Mouse (Mus musculus) layer of hippocampus, adult 9-11 months (tissue): ENCODE measurements around the gene Mtmr3.
A peak's percentile ranks its signal among the peaks of the same experiment; 100 is the strongest.

Source experiments
- DNase-seq: peaks from one replicate; pipeline ENCODE4 v3.0.0; 2022

Mtmr3 gene

DNA sequence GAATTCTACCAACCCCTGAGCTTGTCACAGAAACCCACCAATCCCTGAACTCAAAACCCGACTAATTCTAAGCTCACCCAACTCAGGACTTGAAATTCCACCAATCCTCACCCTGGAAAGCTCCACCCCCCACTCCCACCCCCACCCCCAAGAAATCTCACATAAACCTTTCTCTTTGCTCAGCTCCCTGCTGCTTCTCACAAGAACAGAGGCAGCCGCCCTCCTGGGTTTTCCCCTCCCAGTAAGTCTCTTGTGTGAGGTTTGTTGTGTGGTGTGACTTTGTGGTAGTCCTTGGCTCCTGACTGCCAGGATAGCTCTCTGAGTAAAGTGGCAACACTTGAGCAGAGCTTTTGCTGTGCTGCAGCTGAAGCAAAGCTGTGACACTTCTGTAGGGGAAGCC is 131.8 kb downstream of the Mtmr3 start:
- no peak for DNase-seq

DNA sequence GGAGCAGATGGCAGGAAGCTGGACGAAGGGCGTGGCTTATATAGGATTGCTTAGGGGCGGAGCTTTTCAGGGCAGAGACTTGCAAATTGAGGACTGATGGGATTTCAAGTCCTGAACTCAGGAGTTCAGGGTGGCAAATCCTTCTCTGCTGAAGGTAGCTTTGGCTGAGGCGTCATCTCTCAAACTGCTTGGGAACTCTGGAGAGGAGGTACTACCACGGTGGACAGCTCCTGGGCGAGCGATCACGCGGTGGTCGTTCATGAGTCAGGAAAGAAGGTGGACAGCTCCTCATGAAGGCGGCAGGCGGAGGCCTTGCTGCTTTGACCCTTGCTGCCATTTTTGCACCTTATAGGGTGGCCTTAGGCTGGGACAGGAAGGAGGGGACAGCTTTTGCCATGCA is 133.5 kb downstream of the Mtmr3 start:
- no peak for DNase-seq

- no peak for DNase-seq
These were observed 134.0 kb downstream of the Mtmr3 start for GRCm38 (mm10) chr11:4460615-4461014.

GRCm38 (mm10) chr11:4454895-4455535 is 139.6 kb downstream of the Mtmr3 start:
- DNase-seq: no peak

GRCm38 (mm10) chr11:4452467-4453184 is 142.0 kb downstream of the Mtmr3 start:
- no peak for DNase-seq

- DNase-seq: peak; percentile 49
These were observed 143.5 kb downstream of the Mtmr3 start for GRCm38 (mm10) chr11:4451116-4451515.

DNA sequence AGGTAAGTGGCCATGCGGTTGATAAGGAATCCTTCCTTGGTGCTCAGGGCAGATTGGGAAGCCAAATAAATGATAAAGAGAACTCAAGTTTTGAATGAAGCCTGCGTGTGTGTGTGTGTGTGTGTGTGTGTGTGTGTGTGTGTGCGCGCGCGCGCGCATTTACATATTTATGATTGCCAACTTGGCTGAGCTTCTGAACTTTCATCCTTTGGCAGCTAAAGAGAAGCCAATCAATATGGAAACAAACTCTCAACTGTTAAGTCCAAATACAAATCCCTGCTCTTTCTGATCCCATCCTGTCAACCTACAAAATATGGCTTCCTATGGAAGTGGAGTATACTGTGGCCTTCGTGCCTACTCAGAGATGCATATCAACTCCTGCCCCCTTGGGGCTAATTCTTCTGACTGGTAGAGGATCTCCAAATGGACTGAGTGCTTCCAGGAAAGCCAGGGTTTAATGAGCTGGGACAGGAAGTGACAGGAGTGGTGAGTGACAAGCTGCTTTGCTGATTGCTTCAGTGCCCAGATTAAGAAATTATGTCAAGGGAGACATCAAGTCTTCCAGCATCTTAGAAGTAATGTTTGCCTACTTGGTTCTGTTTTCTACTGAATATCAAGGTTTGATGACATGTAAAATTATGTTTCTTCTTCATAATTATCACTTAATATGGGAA is 148.3 kb downstream of the Mtmr3 start:
- DNase-seq: no peak

GRCm38 (mm10) chr11:4442280-4442679 is 152.4 kb downstream of the Mtmr3 start:
- DNase-seq: no peak

DNA sequence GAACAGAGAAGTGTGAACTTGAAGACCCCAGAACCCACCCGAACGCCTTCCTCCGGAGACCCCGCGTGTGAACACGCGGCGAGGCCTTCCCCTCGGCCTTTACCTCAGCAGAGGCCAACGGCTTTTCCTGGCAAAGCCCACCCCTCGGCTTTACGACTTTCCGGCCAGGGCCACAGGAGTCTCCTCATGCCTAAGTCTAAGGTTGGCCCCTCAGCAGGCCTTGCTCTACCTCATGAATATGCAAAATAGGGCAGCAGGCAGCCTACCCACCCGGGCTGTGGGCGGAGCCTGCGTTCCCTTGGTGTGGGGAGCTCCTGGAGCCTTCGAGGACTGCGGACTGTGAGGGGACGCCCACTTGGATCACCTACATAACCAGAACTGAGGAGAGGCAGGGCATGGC is 153.7 kb downstream of the Mtmr3 start, which contains the start of gene Hormad2:
TSS of gene Hormad2 (minus strand) at position 128 of the 400 bp plus-strand sequence.
- no peak for DNase-seq

DNA sequence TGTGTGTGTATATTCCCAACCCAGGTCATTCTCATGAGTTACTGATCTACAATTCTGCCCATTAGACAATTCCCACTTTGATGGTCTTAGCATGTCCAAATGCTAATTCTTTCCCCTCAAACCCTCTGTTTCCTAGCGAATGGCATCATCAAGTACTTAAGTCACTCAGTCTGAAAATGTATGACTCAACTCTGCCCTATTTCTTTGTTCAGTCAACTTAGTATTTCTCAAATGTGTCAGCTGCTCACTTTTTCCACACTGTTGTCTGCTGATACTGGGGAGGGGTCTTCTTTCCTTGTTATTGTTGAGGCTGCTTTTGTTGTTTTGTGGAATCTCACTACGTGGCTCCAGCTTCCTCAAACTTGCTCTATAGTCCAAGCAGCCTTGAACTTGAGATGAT is 156.5 kb downstream of the Mtmr3 start:
- DNase-seq: no peak

DNA sequence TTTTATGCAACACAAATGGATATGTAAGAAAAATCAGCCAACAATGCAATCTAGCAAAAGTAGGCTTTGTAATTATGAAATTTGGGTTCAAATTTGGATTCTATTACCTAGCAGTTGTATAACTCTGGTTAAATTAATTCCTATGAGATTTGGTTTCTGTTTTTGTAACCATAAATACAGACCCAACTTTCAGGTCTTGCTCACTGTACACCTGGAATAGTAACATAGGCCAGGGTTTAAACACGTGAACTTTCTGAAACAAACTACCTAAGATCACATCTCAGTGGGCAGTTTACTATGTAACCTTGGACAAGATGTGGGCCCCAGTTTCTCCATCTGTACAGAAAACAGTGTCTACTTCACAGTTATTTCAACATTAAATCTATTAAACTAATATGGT is 157.3 kb downstream of the Mtmr3 start:
- DNase-seq: no peak

GRCm38 (mm10) chr11:4436631-4437030 is 158.0 kb downstream of the Mtmr3 start:
- DNase-seq: no peak

GRCm38 (mm10) chr11:4434461-4434860 is 160.2 kb downstream of the Mtmr3 start:
- DNase-seq: no peak
